8 mouse cellular contexts compared by ENCODE assay signal in the genomic region with DNA sequence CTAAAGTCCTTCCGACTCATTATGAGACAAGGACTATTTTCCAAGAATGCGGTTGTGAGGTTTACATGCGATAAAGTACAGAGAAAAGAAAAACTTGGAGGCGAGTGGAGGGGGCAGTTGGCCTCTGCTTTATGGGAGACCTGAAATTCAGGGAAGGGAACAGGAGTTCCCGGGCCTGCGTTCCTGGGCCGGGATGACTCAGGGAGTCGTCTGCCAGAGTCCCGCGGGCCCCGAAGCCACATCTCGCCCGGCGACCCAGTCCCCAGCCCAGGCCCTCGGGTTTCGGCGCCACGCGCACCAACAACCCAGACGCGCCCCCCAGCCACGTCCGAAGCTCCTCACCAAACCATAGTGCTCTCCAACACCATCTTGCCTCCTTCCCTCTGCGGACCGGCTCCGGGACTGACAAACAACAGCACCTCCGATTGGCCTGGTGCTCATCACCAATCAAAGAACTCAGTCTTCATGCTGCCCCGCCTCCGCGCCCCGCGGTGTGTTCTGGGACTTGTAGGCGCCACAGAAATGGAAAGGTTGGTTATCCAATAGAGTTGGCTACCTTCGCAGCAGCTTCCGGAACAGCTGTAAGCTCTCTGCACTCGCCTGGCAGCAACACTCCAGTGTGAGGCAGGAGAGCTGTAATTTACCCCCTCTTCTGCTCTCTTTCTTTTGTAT. TPM values are rescaled to one million over a fixed set of nuclear protein-coding genes. Genes with fewer than 3 reads are reported as not detected.
DNase-seq lines count a peak whose midpoint lies in the region; ATAC-seq lines count a peak whose summit lies in the region.

A gene (minus strand): TSS at position 449 of the 672 bp plus-strand sequence.

- peak within 1 kb of the TSS; percentile 92 for H3K4me3 ChIP-seq in hindbrain, embryonic 16.5 days (ENCODE audit: low read length)
- peak within 1 kb of the TSS; percentile 82 for H3K4me3 ChIP-seq in macrophage (ENCODE audit: inconsistent target)

- peaks cover 51% of the 10 kb centered on the region for H3K79me2 ChIP-seq in macrophage (ENCODE audit: inconsistent target)

- H3K36me3 ChIP-seq in hindbrain, embryonic 16.5 days (ENCODE audit: control insufficient read depth, insufficient read depth, low read length), result 0 out of 2 replicates have a peak, but pooled peaks cover 3% of the 10 kb centered on the region
- H3K36me3 ChIP-seq in macrophage (ENCODE audit: inconsistent target), result no peaks in the 10 kb centered on the region

- ATAC-seq in hindbrain, embryonic 16.5 days, result peak; percentile 99

- WGBS in hindbrain, embryonic 16.5 days, result under 1% methylated on average over 36 of the region's 36 CpGs
- 1% methylated on average over 34 of the region's 36 CpGs for WGBS in macrophage (ENCODE audit: missing documents)

- H3K27ac ChIP-seq in hindbrain, embryonic 16.5 days (ENCODE audit: low read depth, low read length), result peak within 1 kb of the TSS; percentile 75
- peak within 1 kb of the TSS; percentile 74 for H3K27ac ChIP-seq in macrophage

- H3K4me2 ChIP-seq in hindbrain, embryonic 16.5 days (ENCODE audit: low read length), result peak within 1 kb of the TSS; percentile 66

- no peaks in the 10 kb centered on the region for H3K9me3 ChIP-seq in hindbrain, embryonic 16.5 days (ENCODE audit: control insufficient read depth, low read length)

- H3K27me3 ChIP-seq in hindbrain, embryonic 16.5 days (replicated peaks; ENCODE audit: control insufficient read depth, insufficient read depth, low read length), result no peaks in the 10 kb centered on the region; the same call in 1 of the 2 replicates

- H3K9ac ChIP-seq in hindbrain, embryonic 16.5 days (ENCODE audit: low read depth, low read length), result peak within 1 kb of the TSS; percentile 91

- peaks cover 10% of the 10 kb centered on the region for H3K4me1 ChIP-seq in hindbrain, embryonic 16.5 days (ENCODE audit: control insufficient read depth, insufficient read depth, low read depth, low read length)

- peak; percentile 93 for DNase-seq in WW6 (ENCODE audit: low read depth, low spot score)
- DNase-seq in cerebellum, postnatal 4 days (ENCODE audit: low spot score in 2 of 2), result peak; percentile 90 to 95
- DNase-seq in gastrocnemius, adult 18-20 months (ENCODE audit: low spot score), result peak; percentile 99
- peak; percentile 99 for DNase-seq in left cerebral cortex, adult 18-20 months (ENCODE audit: low spot score in 2 of 2)
- peak; percentile 98 for DNase-seq in right cerebral cortex, adult 18-20 months
- peak; percentile 85 for DNase-seq in urinary bladder, postnatal 10 days (ENCODE audit: low spot score)

RNA-seq across cellular contexts. Expression of the gene that starts here (rescaled TPM):
- 100 to 1,000 TPM; 222 to 224 TPM for total RNA-seq in gastrocnemius, adult 18-20 months (2021)
- 267 and 288 TPM in 2 replicates for polyA plus RNA-seq in hindbrain, embryonic 16.5 days (2015; fragmentation: Nextera tagmentation; extraction: Ambion mirVana)
- 100 to 1,000 TPM; 165 to 171 TPM for total RNA-seq in left cerebral cortex, adult 18-20 months (2021)
- total RNA-seq in macrophage (2018; cell fraction: chromatin; rRNA removed), result 100 to 1,000 TPM in 18 of 26 experiments, 10 to 100 TPM in 8; 60.3 to 149 (median 109) TPM
- total RNA-seq in macrophage (2018; cell fraction: cytosol; rRNA removed), result 100 to 1,000 TPM in 24 of 26 experiments, 10 to 100 TPM in 2; 95.5 to 160 (median 124) TPM
- 100 to 1,000 TPM in 6 of 26 experiments, 10 to 100 TPM in 20; 57.2 to 121 (median 87.1) TPM for total RNA-seq in macrophage (2018; cell fraction: nucleus; rRNA removed)
- 102 to 143 TPM (median 138 TPM) in 3 replicates for polyA plus RNA-seq in macrophage (2018)

Comparison
In these comparisons a context has a peak if more than half of its experiments do, and no peak if none do; other contexts are left out.
1. Peak in every context shown above with its lines: DNase-seq, ATAC-seq, H3K4me3 ChIP-seq and H3K27ac ChIP-seq.